Mouse (Mus musculus) left cerebral cortex, postnatal 4 days (tissue): ENCODE measurements around the gene Vmn2r42. TPM values are rescaled to one million over a fixed set of nuclear protein-coding genes. Genes with fewer than 3 reads are reported as not detected.
"Not testable (repeated sequence)": the region's sequence is repeated elsewhere in the genome, so short reads cannot be mapped to it uniquely, and the experiment has no call there.

ENCODE experiments used
- DNase-seq: peaks from one replicate; pipeline ENCODE4 v3.0.0-alpha.2; 2022
- intact Hi-C: fragments of 180-260 bp; cut with DNase I; formaldehyde crosslinking; loops from one replicate; pipeline ENCODE4 v1.15.1; 2025
- total RNA-seq, 2 experiments: library from RNA; stranded (reverse); gene quantifications; 2 replicates each; pipeline ENCODE4 v1.2.3; 2021

The Vmn2r42 gene
- total RNA-seq = not detected

DNA sequence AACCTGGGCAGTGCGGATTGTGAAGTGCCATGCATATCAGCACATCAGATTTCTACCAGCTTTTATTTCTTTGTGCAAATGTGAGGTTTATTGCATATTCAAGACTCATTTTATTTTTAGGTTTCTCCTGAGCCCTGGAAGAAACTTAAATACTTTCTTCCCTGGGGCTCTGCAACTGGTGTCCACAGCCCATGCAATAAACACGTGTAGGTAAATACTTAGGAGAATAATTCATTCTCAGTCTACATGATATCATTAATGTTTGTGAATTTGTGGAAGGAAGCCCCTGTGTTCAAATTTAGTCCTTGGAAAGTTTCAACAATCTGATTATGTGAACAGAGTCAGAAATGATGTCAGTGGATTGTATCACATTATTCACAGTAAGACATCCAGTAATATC, at the start of gene Vmn2r42:
Gene Vmn2r42, minus strand, starts transcription at position 101 of the 400 bp plus-strand sequence.
- DNase-seq, intact Hi-C loops: not testable (repeated sequence)

DNA sequence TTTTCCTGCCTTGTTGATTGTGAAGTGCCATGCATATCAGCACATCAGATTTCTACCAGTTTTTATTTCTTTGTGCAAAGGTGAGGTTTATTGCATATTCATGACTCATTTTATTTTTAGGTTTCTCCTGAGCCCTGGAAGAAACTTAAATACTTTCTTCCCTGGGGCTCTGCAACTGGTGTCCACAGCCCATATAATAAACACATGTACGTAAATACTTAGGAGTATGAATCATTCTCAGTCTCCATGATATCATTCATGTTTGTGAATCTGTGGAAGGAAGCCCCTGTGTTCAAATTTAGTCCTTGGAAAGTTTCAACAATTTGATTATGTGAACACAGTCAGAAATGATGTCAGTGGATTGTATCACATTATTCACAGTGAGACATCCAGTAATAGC, 38.6 kb downstream of the Vmn2r42 start, which contains the start of gene Vmn2r41:
Gene Vmn2r41, minus strand, starts transcription at position 101 of the 400 bp plus-strand sequence.
- DNase-seq, intact Hi-C loops: not testable (repeated sequence)

Other genes starting within 250 kb of the Vmn2r42 start
- gene Vmn2r41, start 38.7 kb downstream of the Vmn2r42 start, total RNA-seq = not detected
- gene Vmn2r43, start 60.3 kb upstream of the Vmn2r42 start, total RNA-seq = not detected
- not detected for gene Vmn2r44, start 183.0 kb upstream of the Vmn2r42 start, total RNA-seq